9 mouse cellular contexts compared by ENCODE assay signal in the genomic region with DNA sequence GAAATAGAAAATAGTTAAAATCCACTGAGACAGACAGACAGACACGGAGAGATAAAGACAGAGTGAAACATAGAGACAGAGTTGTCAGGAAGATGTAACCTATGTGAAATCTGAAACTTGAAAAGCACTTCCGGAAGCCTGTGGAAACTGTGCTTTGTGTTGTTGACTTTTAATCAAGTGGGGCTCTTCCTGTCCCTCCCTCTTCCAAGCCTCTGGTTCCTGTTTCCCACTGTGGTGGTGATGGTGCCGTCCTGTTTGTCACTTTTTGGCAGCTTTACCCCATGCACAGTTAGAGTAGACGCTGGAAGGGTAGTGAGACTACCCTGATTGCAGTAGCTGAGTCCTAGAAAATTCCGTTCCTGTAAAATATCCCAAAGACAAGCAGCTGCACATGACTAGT. TPM values are rescaled to one million over a fixed set of nuclear protein-coding genes. Genes with fewer than 3 reads are reported as not detected.
DNase-seq lines count a peak whose midpoint lies in the region; ATAC-seq and TF ChIP-seq lines count a peak whose summit lies in the region.
"Had no signal": no experiment of that assay in that cellular context is flagged by ENCODE, and none has a peak within 500 bp of the region (broad histone marks: within the 10 kb centered on the region; RNA-seq: fewer than 3 reads in every experiment).

No protein-coding gene starts in this region.

- H3K4me1 ChIP-seq in hindbrain, embryonic 10.5 days (replicated peaks) = peaks cover 34% of the 10 kb centered on the region
- no peaks in the 10 kb centered on the region for H3K4me1 ChIP-seq in hindbrain, postnatal 0 days (ENCODE audit: insufficient read depth, low read length)
- peaks cover 19% of the 10 kb centered on the region for H3K4me1 ChIP-seq in midbrain, embryonic 11.5 days (ENCODE audit: control insufficient read depth, insufficient read depth, low read length)
- H3K4me1 ChIP-seq in midbrain, embryonic 16.5 days (ENCODE audit: control insufficient read depth, insufficient read depth, low read length) = peaks cover 4% of the 10 kb centered on the region; the same call in 1 of the 2 replicates
- H3K4me1 ChIP-seq: limb, embryonic 15.5 days; stomach, embryonic 15.5 days had no signal

- peak; percentile 15 for DNase-seq in hindbrain, embryonic 10.5 days (ENCODE audit: low spot score)
- no peak for DNase-seq in hindbrain, postnatal 0 days (ENCODE audit: low spot score)
- no peak for DNase-seq in midbrain, embryonic 11.5 days (ENCODE audit: low spot score, missing footprints)

- H3K27me3 ChIP-seq in hindbrain, embryonic 10.5 days (ENCODE audit: insufficient read depth, poor library complexity, severe bottlenecking) = peaks cover 90% of the 10 kb centered on the region
- peaks cover 13% of the 10 kb centered on the region; the same call in 1 of the 2 replicates for H3K27me3 ChIP-seq in hindbrain, postnatal 0 days (ENCODE audit: insufficient read depth, low read length)
- H3K27me3 ChIP-seq in midbrain, embryonic 11.5 days (ENCODE audit: control insufficient read depth, insufficient read depth, low read length) = peaks cover 4% of the 10 kb centered on the region; the same call in 1 of the 2 replicates
- H3K27me3 ChIP-seq in midbrain, embryonic 16.5 days (ENCODE audit: control insufficient read depth, insufficient read depth, low read depth, low read length) = peaks cover 13% of the 10 kb centered on the region
- H3K27me3 ChIP-seq: limb, embryonic 15.5 days; stomach, embryonic 15.5 days had no signal

- H3K4me3 ChIP-seq in hindbrain, embryonic 10.5 days = no peak overlapping the region
- no peak overlapping the region for H3K4me3 ChIP-seq in hindbrain, postnatal 0 days (ENCODE audit: low read length)
- no peak overlapping the region for H3K4me3 ChIP-seq in midbrain, embryonic 11.5 days (ENCODE audit: low read depth, low read length)
- H3K4me3 ChIP-seq in midbrain, embryonic 16.5 days (ENCODE audit: low read depth, low read length) = no peak overlapping the region
- H3K4me3 ChIP-seq: limb, embryonic 15.5 days; stomach, embryonic 15.5 days had no signal

- 42% methylated on average over 5 of the region's 5 CpGs for WGBS in hindbrain, embryonic 10.5 days
- 38% methylated on average over 5 of the region's 5 CpGs for WGBS in hindbrain, postnatal 0 days
- WGBS in midbrain, embryonic 11.5 days = 41% methylated on average over 5 of the region's 5 CpGs
- WGBS in midbrain, embryonic 16.5 days = 38% methylated on average over 5 of the region's 5 CpGs

- H3K9me3 ChIP-seq in hindbrain, embryonic 10.5 days = no peaks in the 10 kb centered on the region
- no peaks in the 10 kb centered on the region for H3K9me3 ChIP-seq in hindbrain, postnatal 0 days (ENCODE audit: low read length)
- H3K9me3 ChIP-seq in midbrain, embryonic 11.5 days (ENCODE audit: control insufficient read depth, low read length) = no peaks in the 10 kb centered on the region
- no peaks in the 10 kb centered on the region for H3K9me3 ChIP-seq in midbrain, embryonic 16.5 days (replicated peaks; ENCODE audit: control insufficient read depth, low read length, poor library complexity, severe bottlenecking)
- H3K9me3 ChIP-seq: limb, embryonic 15.5 days; stomach, embryonic 15.5 days had no signal

- H3K9ac ChIP-seq in hindbrain, postnatal 0 days (replicated peaks; ENCODE audit: low read length) = no peak overlapping the region
- no peak overlapping the region for H3K9ac ChIP-seq in midbrain, embryonic 11.5 days (ENCODE audit: low read length)
- no peak overlapping the region for H3K9ac ChIP-seq in midbrain, embryonic 16.5 days (ENCODE audit: low read depth, low read length)
- H3K9ac ChIP-seq: limb, embryonic 15.5 days; stomach, embryonic 15.5 days had no signal

- TF ChIP-seq CTCF in hindbrain, postnatal 0 days (IDR thresholded peaks at IDR 0.05; ENCODE audit: low read depth) = no peak

- ATAC-seq in hindbrain, postnatal 0 days = no peak
- ATAC-seq in midbrain, embryonic 11.5 days (ENCODE audit: low FRiP score) = 0 out of 2 replicates have a peak, but pooled peaks have one; percentile 19
- no peak for ATAC-seq in midbrain, embryonic 16.5 days
- peak; percentile 95 for ATAC-seq in activated CD4-positive, CD25-positive, alpha-beta regulatory T cell, adult 4 months
- peak; percentile 52 for ATAC-seq in megakaryocyte progenitor cell, adult 5-6 weeks (replicated peaks; ENCODE audit: poor library complexity)
- no peak for ATAC-seq in monocyte, adult 5-6 weeks (replicated peaks; ENCODE audit: insufficient number of reproducible peaks, low FRiP score, low TSS enrichment, poor library complexity, severe bottlenecking)

- peak overlapping the region; percentile 12; the same call in 1 of the 2 replicates for H3K27ac ChIP-seq in hindbrain, embryonic 10.5 days
- H3K27ac ChIP-seq in hindbrain, postnatal 0 days = no peak overlapping the region
- H3K27ac ChIP-seq in midbrain, embryonic 11.5 days (ENCODE audit: low read depth, low read length) = no peak overlapping the region; the same call in 1 of the 2 replicates
- H3K27ac ChIP-seq in midbrain, embryonic 16.5 days (ENCODE audit: low read length) = no peak overlapping the region
- H3K27ac ChIP-seq: limb, embryonic 15.5 days; stomach, embryonic 15.5 days had no signal

- no peak overlapping the region for H3K4me2 ChIP-seq in hindbrain, postnatal 0 days (ENCODE audit: low read depth, low read length)
- no peak overlapping the region for H3K4me2 ChIP-seq in midbrain, embryonic 11.5 days
- H3K4me2 ChIP-seq in midbrain, embryonic 16.5 days (ENCODE audit: low read length) = no peak overlapping the region
- H3K4me2 ChIP-seq: limb, embryonic 15.5 days; stomach, embryonic 15.5 days had no signal

- H3K36me3 ChIP-seq in hindbrain, embryonic 10.5 days = no peaks in the 10 kb centered on the region
- no peaks in the 10 kb centered on the region for H3K36me3 ChIP-seq in hindbrain, postnatal 0 days (ENCODE audit: insufficient read depth, low read length)
- H3K36me3 ChIP-seq in midbrain, embryonic 11.5 days (ENCODE audit: control insufficient read depth, insufficient read depth, low read length) = no peaks in the 10 kb centered on the region
- no peaks in the 10 kb centered on the region for H3K36me3 ChIP-seq in midbrain, embryonic 16.5 days (ENCODE audit: control insufficient read depth, insufficient read depth, low read length)
- H3K36me3 ChIP-seq: limb, embryonic 15.5 days; stomach, embryonic 15.5 days had no signal

RNA-seq across cellular contexts. Expression of a gene that starts 17.4 kb away (rescaled TPM):
- 3.6 and 4.3 TPM in 2 replicates for polyA plus RNA-seq in hindbrain, embryonic 10.5 days (2016; fragmentation: Nextera tagmentation; extraction: Ambion mirVana)
- total RNA-seq in hindbrain, postnatal 0 days (2014; rRNA removed) = 1.5 TPM in 1 of 2 replicates, not detected in the other
- 7.1 and 8.5 TPM in 2 replicates for polyA plus RNA-seq in hindbrain, postnatal 0 days (2015; fragmentation: Nextera tagmentation; extraction: Ambion mirVana)
- 11.1 and 12.1 TPM in 2 replicates for polyA plus RNA-seq in midbrain, embryonic 11.5 days (2014; fragmentation: Nextera tagmentation; extraction: Ambion mirVana)
- 2.9 and 3.4 TPM in 2 replicates for polyA plus RNA-seq in midbrain, embryonic 16.5 days (2015; fragmentation: Nextera tagmentation; extraction: Ambion mirVana)
- 10 to 100 TPM; 38.4 to 46.6 TPM for polyA plus RNA-seq in activated CD4-positive, CD25-positive, alpha-beta regulatory T cell, adult 4 months (2017; shearing (Covaris generic))
- 16.0 and 18.4 TPM in 2 replicates for total RNA-seq in megakaryocyte progenitor cell, adult 5-6 weeks (2015)
- total RNA-seq in megakaryocyte progenitor cell, adult 5-6 weeks (2017) = 13.4 and 13.7 TPM in 2 replicates
- total RNA-seq in monocyte, adult 5-6 weeks (2017) = 23.1 to 29.2 TPM (median 25.2 TPM) in 3 replicates

RNA-seq across cellular contexts. Expression of a gene that starts 36.7 kb away (rescaled TPM):
- polyA plus RNA-seq in hindbrain, embryonic 10.5 days (2016; fragmentation: Nextera tagmentation; extraction: Ambion mirVana) = 49.7 and 65.0 TPM in 2 replicates
- total RNA-seq in hindbrain, postnatal 0 days (2014; rRNA removed) = 51.2 and 53.2 TPM in 2 replicates
- 40.4 and 42.0 TPM in 2 replicates for polyA plus RNA-seq in hindbrain, postnatal 0 days (2015; fragmentation: Nextera tagmentation; extraction: Ambion mirVana)
- 82.0 and 93.2 TPM in 2 replicates for polyA plus RNA-seq in midbrain, embryonic 11.5 days (2014; fragmentation: Nextera tagmentation; extraction: Ambion mirVana)
- polyA plus RNA-seq in midbrain, embryonic 16.5 days (2015; fragmentation: Nextera tagmentation; extraction: Ambion mirVana) = 43.9 and 47.4 TPM in 2 replicates
- polyA plus RNA-seq in activated CD4-positive, CD25-positive, alpha-beta regulatory T cell, adult 4 months (2017; shearing (Covaris generic)) = 10 to 100 TPM in 1 of 2 experiments, 1 to 10 TPM in 1; 9.1 to 13.9 TPM
- 55.0 and 73.0 TPM in 2 replicates for total RNA-seq in megakaryocyte progenitor cell, adult 5-6 weeks (2015)
- 51.5 and 53.0 TPM in 2 replicates for total RNA-seq in megakaryocyte progenitor cell, adult 5-6 weeks (2017)
- 32.6 to 41.2 TPM (median 39.7 TPM) in 3 replicates for total RNA-seq in monocyte, adult 5-6 weeks (2017)

Comparison
In these comparisons a context has a peak if more than half of its experiments do, and no peak if none do; other contexts are left out.
1. ATAC-seq: peak in midbrain, embryonic 11.5 days (single experiment), activated CD4-positive, CD25-positive, alpha-beta regulatory T cell, adult 4 months (single experiment) and megakaryocyte progenitor cell, adult 5-6 weeks (single experiment); none in hindbrain, postnatal 0 days (single experiment), midbrain, embryonic 16.5 days (single experiment) and monocyte, adult 5-6 weeks (single experiment).